Mouse (Mus musculus): Measurements from ENCODE around the gene Baiap2l2. TPM values are rescaled to one million over a fixed set of nuclear protein-coding genes. Genes with fewer than 3 reads are reported as not detected.

Baiap2l2 gene
- polyA plus RNA-seq, 1 experiment from 2014 or later, result 5.4 TPM

- no peaks in the 10 kb centered on the region for H3K4me1 ChIP-seq (ENCODE audit: control insufficient read depth, insufficient read depth, low read depth, low read length)
- H3K27me3 ChIP-seq (replicated peaks; ENCODE audit: control insufficient read depth, insufficient read depth, low read length), result no peaks in the 10 kb centered on the region
- no peak overlapping the region for H3K4me2 ChIP-seq (ENCODE audit: low read length)
- no peak overlapping the region for H3K4me3 ChIP-seq (ENCODE audit: low read length)
- H3K27ac ChIP-seq (ENCODE audit: low read depth, low read length), result no peak overlapping the region
- no peak for ATAC-seq
- WGBS, result 70% methylated on average over 23 of the region's 23 CpGs
- no peak overlapping the region for H3K9ac ChIP-seq (ENCODE audit: low read depth, low read length)
- H3K9me3 ChIP-seq (ENCODE audit: control insufficient read depth, low read length), result no peaks in the 10 kb centered on the region
- H3K36me3 ChIP-seq (ENCODE audit: control insufficient read depth, insufficient read depth, low read length), result peaks cover 3% of the 10 kb centered on the region
Observed at GRCm38 (mm10) chr15:79306043-79306637, 20.8 kb upstream of the Baiap2l2 start.

GRCm38 (mm10) chr15:79304832-79305231 is 19.5 kb upstream of the Baiap2l2 start:
- Histone ChIP-seq H3K27ac (ENCODE audit: low read depth, low read length) (no peak overlapping the region), H3K4me3 (ENCODE audit: low read length) (no peak overlapping the region), H3K27me3 (replicated peaks; ENCODE audit: control insufficient read depth, insufficient read depth, low read length) (no peaks in the 10 kb centered on the region), H3K4me2 (ENCODE audit: low read length) (no peak overlapping the region), H3K9me3 (ENCODE audit: control insufficient read depth, low read length) (no peaks in the 10 kb centered on the region), H3K36me3 (ENCODE audit: control insufficient read depth, insufficient read depth, low read length) (no peaks in the 10 kb centered on the region; the same call in 1 of the 2 replicates), H3K4me1 (ENCODE audit: control insufficient read depth, insufficient read depth, low read depth, low read length) (no peaks in the 10 kb centered on the region), H3K9ac (ENCODE audit: low read depth, low read length) (no peak overlapping the region)
- no peak for ATAC-seq
- WGBS, result 62% methylated on average over 5 of the region's 5 CpGs

DNA sequence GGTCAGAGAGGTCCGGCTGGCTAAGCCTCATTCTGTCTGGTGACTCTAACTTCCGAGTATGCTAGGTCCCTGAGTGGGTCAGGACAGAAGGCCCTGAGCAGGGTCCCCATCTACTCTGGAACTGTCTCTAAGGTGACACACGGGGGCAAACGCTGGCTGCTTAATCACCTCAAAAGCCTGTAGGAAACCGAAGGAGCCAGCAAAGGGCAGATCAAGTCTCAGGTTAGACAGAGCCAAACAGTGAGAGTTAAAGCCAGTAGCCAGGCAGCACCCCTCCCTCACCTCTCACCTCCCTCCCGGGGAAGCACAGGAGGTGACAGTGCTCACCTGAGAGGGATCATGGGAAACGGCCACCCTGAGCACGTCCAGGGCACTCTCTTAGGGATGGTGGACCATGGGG is 18.4 kb upstream of the Baiap2l2 start:
- Histone ChIP-seq H3K36me3 (ENCODE audit: control insufficient read depth, insufficient read depth, low read length) (no peaks in the 10 kb centered on the region; the same call in 1 of the 2 replicates), H3K9me3 (ENCODE audit: control insufficient read depth, low read length) (no peaks in the 10 kb centered on the region), H3K4me2 (ENCODE audit: low read length) (no peak overlapping the region), H3K9ac (ENCODE audit: low read depth, low read length) (no peak overlapping the region), H3K27me3 (replicated peaks; ENCODE audit: control insufficient read depth, insufficient read depth, low read length) (no peaks in the 10 kb centered on the region), H3K4me3 (ENCODE audit: low read length) (no peak overlapping the region), H3K4me1 (ENCODE audit: control insufficient read depth, insufficient read depth, low read depth, low read length) (no peaks in the 10 kb centered on the region), H3K27ac (ENCODE audit: low read depth, low read length) (no peak overlapping the region)
- 91% methylated on average over 8 of the region's 8 CpGs for WGBS
- ATAC-seq, result no peak

DNA sequence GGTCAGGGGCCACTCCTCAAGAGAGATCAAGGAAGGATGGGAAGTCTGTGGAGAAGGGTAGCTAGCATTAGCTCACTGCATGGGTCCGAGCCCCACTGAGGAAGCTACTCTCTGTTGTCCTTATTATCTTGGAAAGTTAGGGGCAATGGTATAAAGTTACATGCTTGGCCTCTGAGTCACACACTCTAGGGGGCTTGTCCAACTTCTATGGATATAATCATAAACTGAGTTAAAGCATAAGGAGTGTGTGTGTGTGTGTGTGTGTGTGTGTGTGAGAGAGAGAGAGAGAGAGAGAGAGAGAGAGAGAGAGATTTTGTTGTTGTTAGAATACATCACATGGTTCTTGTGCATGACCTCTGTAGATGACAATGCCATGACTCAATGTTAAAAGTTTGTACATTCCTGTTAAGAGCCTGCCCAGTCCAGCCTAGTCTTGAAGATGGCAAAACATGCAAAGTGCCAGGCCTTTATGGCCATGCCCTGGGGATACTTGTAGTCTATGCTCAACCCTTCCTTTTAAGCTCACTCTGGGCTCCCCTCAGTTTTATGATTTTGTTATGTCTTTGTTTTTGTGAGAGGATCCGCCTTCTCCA is 14.3 kb upstream of the Baiap2l2 start:
- Histone ChIP-seq H3K4me2 (ENCODE audit: low read length) (no peak overlapping the region), H3K9me3 (ENCODE audit: control insufficient read depth, low read length) (no peaks in the 10 kb centered on the region), H3K9ac (ENCODE audit: low read depth, low read length) (no peak overlapping the region), H3K4me1 (ENCODE audit: control insufficient read depth, insufficient read depth, low read depth, low read length) (no peaks in the 10 kb centered on the region), H3K27me3 (replicated peaks; ENCODE audit: control insufficient read depth, insufficient read depth, low read length) (no peaks in the 10 kb centered on the region), H3K27ac (ENCODE audit: low read depth, low read length) (no peak overlapping the region), H3K36me3 (ENCODE audit: control insufficient read depth, insufficient read depth, low read length) (no peaks in the 10 kb centered on the region), H3K4me3 (ENCODE audit: low read length) (no peak overlapping the region)
- 89% methylated on average over 2 of the region's 2 CpGs for WGBS
- ATAC-seq, result no peak

DNA sequence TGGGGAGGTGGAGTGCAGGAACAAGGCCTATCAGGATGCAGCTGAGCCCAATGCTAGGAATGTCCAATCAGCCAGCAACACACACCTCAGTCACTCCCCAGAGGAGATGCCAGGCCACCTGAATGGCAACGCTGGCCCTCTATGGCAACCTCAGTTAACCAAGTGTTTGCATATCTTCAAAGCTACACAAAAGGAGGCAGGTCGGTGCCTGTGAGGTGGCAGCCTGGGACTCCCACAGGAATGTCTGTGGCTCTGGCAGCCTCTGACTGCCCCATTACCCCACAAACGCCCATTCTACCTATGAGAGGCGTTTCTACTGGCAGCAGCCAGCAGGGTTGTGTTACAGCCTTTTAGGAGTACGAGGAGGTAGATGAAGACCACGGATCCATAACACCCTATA is 13.2 kb upstream of the Baiap2l2 start:
- no peak for ATAC-seq
- H3K9me3 ChIP-seq (ENCODE audit: control insufficient read depth, low read length), result no peaks in the 10 kb centered on the region
- 83% methylated on average over 6 of the region's 6 CpGs for WGBS
- no peak overlapping the region for H3K4me2 ChIP-seq (ENCODE audit: low read length)
- no peak overlapping the region for H3K27ac ChIP-seq (ENCODE audit: low read depth, low read length)
- H3K4me1 ChIP-seq (ENCODE audit: control insufficient read depth, insufficient read depth, low read depth, low read length), result no peaks in the 10 kb centered on the region
- H3K9ac ChIP-seq (ENCODE audit: low read depth, low read length), result no peak overlapping the region
- no peaks in the 10 kb centered on the region for H3K36me3 ChIP-seq (ENCODE audit: control insufficient read depth, insufficient read depth, low read length)
- H3K27me3 ChIP-seq (replicated peaks; ENCODE audit: control insufficient read depth, insufficient read depth, low read length), result no peaks in the 10 kb centered on the region
- H3K4me3 ChIP-seq (ENCODE audit: low read length), result no peak overlapping the region

GRCm38 (mm10) chr15:79292779-79293178 is 7.4 kb upstream of the Baiap2l2 start:
- H3K27me3 ChIP-seq (replicated peaks; ENCODE audit: control insufficient read depth, insufficient read depth, low read length), result no peaks in the 10 kb centered on the region
- 92% methylated on average over 9 of the region's 9 CpGs for WGBS
- no peak overlapping the region for H3K27ac ChIP-seq (ENCODE audit: low read depth, low read length)
- no peak for ATAC-seq
- H3K36me3 ChIP-seq (ENCODE audit: control insufficient read depth, insufficient read depth, low read length), result no peaks in the 10 kb centered on the region
- H3K4me2 ChIP-seq (ENCODE audit: low read length), result no peak overlapping the region
- H3K9me3 ChIP-seq (ENCODE audit: control insufficient read depth, low read length), result no peaks in the 10 kb centered on the region
- no peak overlapping the region for H3K4me3 ChIP-seq (ENCODE audit: low read length)
- no peak overlapping the region for H3K9ac ChIP-seq (ENCODE audit: low read depth, low read length)
- no peaks in the 10 kb centered on the region for H3K4me1 ChIP-seq (ENCODE audit: control insufficient read depth, insufficient read depth, low read depth, low read length)

- no peaks in the 10 kb centered on the region for H3K27me3 ChIP-seq (replicated peaks; ENCODE audit: control insufficient read depth, insufficient read depth, low read length)
- no peak overlapping the region for H3K4me2 ChIP-seq (ENCODE audit: low read length)
- ATAC-seq, result no peak
- no peak overlapping the region for H3K27ac ChIP-seq (ENCODE audit: low read depth, low read length)
- no peaks in the 10 kb centered on the region for H3K36me3 ChIP-seq (ENCODE audit: control insufficient read depth, insufficient read depth, low read length)
- no peaks in the 10 kb centered on the region for H3K4me1 ChIP-seq (ENCODE audit: control insufficient read depth, insufficient read depth, low read depth, low read length)
- H3K9me3 ChIP-seq (ENCODE audit: control insufficient read depth, low read length), result no peaks in the 10 kb centered on the region
- no peak overlapping the region for H3K9ac ChIP-seq (ENCODE audit: low read depth, low read length)
- WGBS, result 76% methylated on average over 3 of the region's 3 CpGs
- H3K4me3 ChIP-seq (ENCODE audit: low read length), result no peak overlapping the region
Observed at GRCm38 (mm10) chr15:79290340-79290739, 5.0 kb upstream of the Baiap2l2 start.

GRCm38 (mm10) chr15:79289441-79289840 is 4.1 kb upstream of the Baiap2l2 start:
- H3K4me2 ChIP-seq (ENCODE audit: low read length), result no peak overlapping the region
- H3K27me3 ChIP-seq (replicated peaks; ENCODE audit: control insufficient read depth, insufficient read depth, low read length), result no peaks in the 10 kb centered on the region
- WGBS, result 92% methylated on average over 12 of the region's 12 CpGs
- no peak overlapping the region for H3K27ac ChIP-seq (ENCODE audit: low read depth, low read length)
- no peaks in the 10 kb centered on the region for H3K9me3 ChIP-seq (ENCODE audit: control insufficient read depth, low read length)
- no peak overlapping the region for H3K9ac ChIP-seq (ENCODE audit: low read depth, low read length)
- H3K4me3 ChIP-seq (ENCODE audit: low read length), result no peak overlapping the region
- H3K4me1 ChIP-seq (ENCODE audit: control insufficient read depth, insufficient read depth, low read depth, low read length), result no peaks in the 10 kb centered on the region
- no peaks in the 10 kb centered on the region for H3K36me3 ChIP-seq (ENCODE audit: control insufficient read depth, insufficient read depth, low read length)
- no peak for ATAC-seq

DNA sequence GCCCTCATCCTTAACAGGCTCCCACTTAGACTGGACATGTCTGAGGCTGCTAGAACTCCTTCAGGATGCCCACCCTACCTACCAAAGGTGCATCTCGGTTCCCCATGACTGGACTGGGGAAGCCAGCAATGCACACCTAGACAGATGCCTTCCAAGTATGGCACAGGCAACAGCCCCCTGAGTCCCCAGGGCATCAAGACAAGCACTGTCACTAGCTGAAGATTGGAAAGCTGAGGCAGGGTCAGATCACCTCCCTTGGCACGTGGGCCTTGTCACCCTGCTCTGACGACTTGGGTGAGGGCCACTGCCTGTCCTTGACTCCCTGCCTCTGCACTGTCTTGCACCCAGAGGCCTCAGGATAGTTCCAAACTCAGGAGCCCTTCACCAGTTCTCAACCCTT is 3.0 kb upstream of the Baiap2l2 start:
- 92% methylated on average over 3 of the region's 3 CpGs for WGBS
- H3K4me2 ChIP-seq (ENCODE audit: low read length), result no peak overlapping the region
- no peaks in the 10 kb centered on the region for H3K36me3 ChIP-seq (ENCODE audit: control insufficient read depth, insufficient read depth, low read length)
- no peak overlapping the region for H3K4me3 ChIP-seq (ENCODE audit: low read length)
- H3K27ac ChIP-seq (ENCODE audit: low read depth, low read length), result no peak overlapping the region
- ATAC-seq, result no peak
- H3K27me3 ChIP-seq (replicated peaks; ENCODE audit: control insufficient read depth, insufficient read depth, low read length), result no peaks in the 10 kb centered on the region
- H3K9ac ChIP-seq (ENCODE audit: low read depth, low read length), result no peak overlapping the region
- H3K4me1 ChIP-seq (ENCODE audit: control insufficient read depth, insufficient read depth, low read depth, low read length), result no peaks in the 10 kb centered on the region
- H3K9me3 ChIP-seq (ENCODE audit: control insufficient read depth, low read length), result no peaks in the 10 kb centered on the region

All from hindbrain, embryonic 16.5 days (tissue).